Mouse (Mus musculus): ENCODE data around the gene Slc4a11. TPM values are rescaled to one million over a fixed set of nuclear protein-coding genes. Genes with fewer than 3 reads are reported as not detected.

The Slc4a11 gene
- polyA plus RNA-seq, 1 experiment from 2014 or later: 0.14 TPM

- Histone ChIP-seq H3K4me3 (ENCODE audit: low read depth, low read length) (no peak overlapping the region), H3K9ac (ENCODE audit: low read depth, low read length) (no peak overlapping the region), H3K4me1 (replicated peaks; ENCODE audit: control insufficient read depth, insufficient read depth, low read length) (no peaks in the 10 kb centered on the region), H3K4me2 (replicated peaks; ENCODE audit: low read depth) (no peak overlapping the region), H3K9me3 (ENCODE audit: control insufficient read depth) (no peaks in the 10 kb centered on the region), H3K36me3 (ENCODE audit: control insufficient read depth, insufficient read depth) (peaks cover 74% of the 10 kb centered on the region), H3K27me3 (replicated peaks; ENCODE audit: control insufficient read depth, insufficient read depth, low read length) (no peaks in the 10 kb centered on the region), H3K27ac (ENCODE audit: low read depth, low read length) (no peak overlapping the region)
- no peak for ATAC-seq
- WGBS: 64% methylated on average over 5 of the region's 5 CpGs
- TF ChIP-seq CTCF (IDR thresholded peaks at IDR 0.05; ENCODE audit: low read depth): no peak
Measured at GRCm38 (mm10) chr2:130731855-130732254, 34.5 kb upstream of the Slc4a11 start.

GRCm38 (mm10) chr2:130730746-130731145 is 33.4 kb upstream of the Slc4a11 start:
- Histone ChIP-seq H3K4me1 (replicated peaks; ENCODE audit: control insufficient read depth, insufficient read depth, low read length) (no peaks in the 10 kb centered on the region), H3K4me2 (replicated peaks; ENCODE audit: low read depth) (no peak overlapping the region), H3K9me3 (ENCODE audit: control insufficient read depth) (no peaks in the 10 kb centered on the region), H3K9ac (ENCODE audit: low read depth, low read length) (no peak overlapping the region), H3K27me3 (replicated peaks; ENCODE audit: control insufficient read depth, insufficient read depth, low read length) (no peaks in the 10 kb centered on the region), H3K27ac (ENCODE audit: low read depth, low read length) (no peak overlapping the region), H3K4me3 (ENCODE audit: low read depth, low read length) (no peak overlapping the region), H3K36me3 (ENCODE audit: control insufficient read depth, insufficient read depth) (peaks cover 76% of the 10 kb centered on the region)
- ATAC-seq: no peak
- TF ChIP-seq CTCF (IDR thresholded peaks at IDR 0.05; ENCODE audit: low read depth): no peak
- 88% methylated on average over 9 of the region's 9 CpGs for WGBS

- peak; percentile 14; the same call in 1 of the 2 replicates for TF ChIP-seq CTCF (IDR thresholded peaks at IDR 0.05; ENCODE audit: low read depth)
- Histone ChIP-seq H3K4me3 (ENCODE audit: low read depth, low read length) (no peak overlapping the region), H3K4me2 (replicated peaks; ENCODE audit: low read depth) (no peak overlapping the region), H3K4me1 (replicated peaks; ENCODE audit: control insufficient read depth, insufficient read depth, low read length) (no peaks in the 10 kb centered on the region), H3K27me3 (replicated peaks; ENCODE audit: control insufficient read depth, insufficient read depth, low read length) (no peaks in the 10 kb centered on the region), H3K36me3 (ENCODE audit: control insufficient read depth, insufficient read depth) (peaks cover 82% of the 10 kb centered on the region), H3K9ac (ENCODE audit: low read depth, low read length) (no peak overlapping the region), H3K9me3 (ENCODE audit: control insufficient read depth) (no peaks in the 10 kb centered on the region), H3K27ac (ENCODE audit: low read depth, low read length) (no peak overlapping the region)
- ATAC-seq: no peak
- 92% methylated on average over 2 of the region's 2 CpGs for whole genome bisulfite sequencing
Measured at GRCm38 (mm10) chr2:130728906-130729585, 31.7 kb upstream of the Slc4a11 start.

GRCm38 (mm10) chr2:130727752-130728151 is 30.4 kb upstream of the Slc4a11 start:
- Histone ChIP-seq H3K4me1 (replicated peaks; ENCODE audit: control insufficient read depth, insufficient read depth, low read length) (no peaks in the 10 kb centered on the region), H3K27ac (ENCODE audit: low read depth, low read length) (no peak overlapping the region), H3K4me3 (ENCODE audit: low read depth, low read length) (no peak overlapping the region), H3K4me2 (replicated peaks; ENCODE audit: low read depth) (no peak overlapping the region), H3K9me3 (ENCODE audit: control insufficient read depth) (no peaks in the 10 kb centered on the region), H3K36me3 (ENCODE audit: control insufficient read depth, insufficient read depth) (peaks cover 84% of the 10 kb centered on the region), H3K9ac (ENCODE audit: low read depth, low read length) (no peak overlapping the region), H3K27me3 (replicated peaks; ENCODE audit: control insufficient read depth, insufficient read depth, low read length) (no peaks in the 10 kb centered on the region)
- ATAC-seq: no peak
- no peak for TF ChIP-seq CTCF (IDR thresholded peaks at IDR 0.05; ENCODE audit: low read depth)
- 97% methylated on average over 1 of the region's 1 CpGs for WGBS

- H3K4me1 ChIP-seq (replicated peaks; ENCODE audit: control insufficient read depth, insufficient read depth, low read length): no peaks in the 10 kb centered on the region
- no peaks in the 10 kb centered on the region for H3K27me3 ChIP-seq (replicated peaks; ENCODE audit: control insufficient read depth, insufficient read depth, low read length)
- H3K4me2 ChIP-seq (replicated peaks; ENCODE audit: low read depth): no peak overlapping the region
- H3K36me3 ChIP-seq (ENCODE audit: control insufficient read depth, insufficient read depth): peaks cover 67% of the 10 kb centered on the region
- no peak overlapping the region for H3K4me3 ChIP-seq (ENCODE audit: low read depth, low read length)
- TF ChIP-seq CTCF (IDR thresholded peaks at IDR 0.05; ENCODE audit: low read depth): no peak
- H3K9me3 ChIP-seq (ENCODE audit: control insufficient read depth): no peaks in the 10 kb centered on the region
- WGBS: 89% methylated on average over 4 of the region's 4 CpGs
- no peak for ATAC-seq
- no peak overlapping the region for H3K27ac ChIP-seq (ENCODE audit: low read depth, low read length)
- H3K9ac ChIP-seq (ENCODE audit: low read depth, low read length): no peak overlapping the region
Measured at GRCm38 (mm10) chr2:130724369-130724768, 27.1 kb upstream of the Slc4a11 start.

GRCm38 (mm10) chr2:130717951-130718350 is 20.6 kb upstream of the Slc4a11 start:
- Histone ChIP-seq H3K9me3 (ENCODE audit: control insufficient read depth) (no peaks in the 10 kb centered on the region), H3K4me2 (replicated peaks; ENCODE audit: low read depth) (no peak overlapping the region), H3K36me3 (ENCODE audit: control insufficient read depth, insufficient read depth) (peaks cover 54% of the 10 kb centered on the region), H3K4me1 (replicated peaks; ENCODE audit: control insufficient read depth, insufficient read depth, low read length) (no peaks in the 10 kb centered on the region), H3K4me3 (ENCODE audit: low read depth, low read length) (no peak overlapping the region), H3K27me3 (replicated peaks; ENCODE audit: control insufficient read depth, insufficient read depth, low read length) (no peaks in the 10 kb centered on the region), H3K9ac (ENCODE audit: low read depth, low read length) (no peak overlapping the region), H3K27ac (ENCODE audit: low read depth, low read length) (no peak overlapping the region)
- no peak for ATAC-seq
- no peak for TF ChIP-seq CTCF (IDR thresholded peaks at IDR 0.05; ENCODE audit: low read depth)
- WGBS: 74% methylated on average over 6 of the region's 6 CpGs
